Mouse (Mus musculus) liver, adult 2 months (tissue): Measurements from ENCODE around the gene Ric3.

Source experiments
- CTCF ChIP-seq: fragments of 200-500 bp; IDR thresholded peaks from 2 replicates; pipeline ENCODE4 v1.5.1; 2011; ENCODE audit warnings: low read depth, low read length, control low read depth
- POLR2A ChIP-seq: fragments of 200-500 bp; IDR thresholded peaks from 2 replicates; pipeline ENCODE4 v1.6.1; 2011; ENCODE audit warnings: low read length, control low read depth; ENCODE audit not compliant: insufficient read depth; ENCODE audit errors: extremely low read depth

GRCm38 (mm10) chr7:109115929-109116328 is 32.8 kb upstream of the Ric3 start:
- TF ChIP-seq CTCF: no peak
- no peak for TF ChIP-seq POLR2A
